Mouse (Mus musculus): ENCODE measurements around the gene Ankrd13a. TPM values are rescaled to one million over a fixed set of nuclear protein-coding genes. Genes with fewer than 3 reads are reported as not detected.

Gene Ankrd13a
- polyA plus RNA-seq, 1 experiment from 2014 or later: 11.9 TPM

DNA sequence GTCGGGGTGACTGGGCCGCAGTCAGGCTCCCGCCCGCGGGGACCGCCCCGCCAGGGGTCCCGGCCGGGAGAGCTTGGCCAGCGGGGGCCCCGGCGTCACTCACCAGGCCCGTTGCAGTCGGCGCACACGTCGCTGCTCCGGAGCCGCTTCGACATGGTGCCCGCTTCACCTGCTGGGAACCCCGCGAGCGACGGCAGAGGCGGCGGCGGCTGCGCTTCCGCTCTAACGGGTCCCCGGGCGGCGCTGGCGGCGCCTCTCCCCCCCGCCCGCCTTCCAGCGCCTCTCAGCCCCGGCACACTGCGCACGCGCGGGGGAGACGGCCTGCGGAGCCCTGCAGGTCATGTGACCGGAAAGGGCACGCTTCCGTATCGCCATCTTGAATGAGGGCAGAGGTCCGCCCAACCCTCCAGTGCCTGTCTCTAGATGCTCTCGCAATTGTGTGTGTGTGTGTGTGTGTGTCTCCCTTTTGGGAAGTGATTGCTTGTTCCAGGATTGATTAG, 1.2 kb upstream of the Ankrd13a start:
- peaks cover 25% of the 10 kb centered on the region for H3K4me1 ChIP-seq (ENCODE audit: control insufficient read depth, insufficient read depth, low read depth, low read length)
- peak; percentile 81 for ATAC-seq
- H3K9me3 ChIP-seq (ENCODE audit: control insufficient read depth, low read length): no peaks in the 10 kb centered on the region
- no peaks in the 10 kb centered on the region for H3K36me3 ChIP-seq (ENCODE audit: control insufficient read depth, insufficient read depth, low read length)
- H3K27me3 ChIP-seq (replicated peaks; ENCODE audit: control insufficient read depth, insufficient read depth, low read length): no peaks in the 10 kb centered on the region
- 0% methylated on average over 39 of the region's 52 CpGs for WGBS
- peak overlapping the region; percentile 83 for H3K9ac ChIP-seq (ENCODE audit: low read depth, low read length)
- H3K27ac ChIP-seq (ENCODE audit: low read depth, low read length): peak overlapping the region; percentile 94
- peak overlapping the region; percentile 89 for H3K4me3 ChIP-seq (ENCODE audit: low read length)
- peak overlapping the region; percentile 79 for H3K4me2 ChIP-seq (ENCODE audit: low read length)

DNA sequence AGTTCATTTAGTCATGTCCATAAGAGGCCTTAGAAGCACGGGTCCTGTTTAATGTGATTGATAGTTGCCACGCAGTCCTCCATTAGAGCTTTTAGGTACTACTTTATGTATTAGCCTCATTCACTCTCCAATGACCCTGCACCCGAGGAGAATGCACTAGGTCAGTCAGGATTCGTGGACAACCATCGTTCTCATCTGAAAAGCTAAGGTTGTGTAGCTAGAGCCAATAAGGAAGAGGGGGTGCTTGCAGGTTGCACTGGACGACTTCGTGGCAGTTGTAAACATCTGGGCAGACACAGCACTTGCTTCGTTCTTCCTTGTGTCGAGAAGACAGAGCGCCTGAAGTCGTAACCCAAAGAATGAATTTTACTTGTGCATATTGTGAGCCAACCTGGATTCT, 697 bp upstream of the Ankrd13a start:
- Histone ChIP-seq H3K27me3 (replicated peaks; ENCODE audit: control insufficient read depth, insufficient read depth, low read length) (no peaks in the 10 kb centered on the region), H3K36me3 (ENCODE audit: control insufficient read depth, insufficient read depth, low read length) (no peaks in the 10 kb centered on the region), H3K27ac (ENCODE audit: low read depth, low read length) (peak overlapping the region; percentile 94), H3K4me1 (ENCODE audit: control insufficient read depth, insufficient read depth, low read depth, low read length) (peaks cover 25% of the 10 kb centered on the region), H3K4me2 (ENCODE audit: low read length) (peak overlapping the region; percentile 79), H3K9ac (ENCODE audit: low read depth, low read length) (peak overlapping the region; percentile 65), H3K4me3 (ENCODE audit: low read length) (peak overlapping the region; percentile 89), H3K9me3 (ENCODE audit: control insufficient read depth, low read length) (no peaks in the 10 kb centered on the region)
- 1% methylated on average over 11 of the region's 11 CpGs for WGBS
- ATAC-seq: 0 out of 2 replicates have a peak, but pooled peaks have one; percentile 5

DNA sequence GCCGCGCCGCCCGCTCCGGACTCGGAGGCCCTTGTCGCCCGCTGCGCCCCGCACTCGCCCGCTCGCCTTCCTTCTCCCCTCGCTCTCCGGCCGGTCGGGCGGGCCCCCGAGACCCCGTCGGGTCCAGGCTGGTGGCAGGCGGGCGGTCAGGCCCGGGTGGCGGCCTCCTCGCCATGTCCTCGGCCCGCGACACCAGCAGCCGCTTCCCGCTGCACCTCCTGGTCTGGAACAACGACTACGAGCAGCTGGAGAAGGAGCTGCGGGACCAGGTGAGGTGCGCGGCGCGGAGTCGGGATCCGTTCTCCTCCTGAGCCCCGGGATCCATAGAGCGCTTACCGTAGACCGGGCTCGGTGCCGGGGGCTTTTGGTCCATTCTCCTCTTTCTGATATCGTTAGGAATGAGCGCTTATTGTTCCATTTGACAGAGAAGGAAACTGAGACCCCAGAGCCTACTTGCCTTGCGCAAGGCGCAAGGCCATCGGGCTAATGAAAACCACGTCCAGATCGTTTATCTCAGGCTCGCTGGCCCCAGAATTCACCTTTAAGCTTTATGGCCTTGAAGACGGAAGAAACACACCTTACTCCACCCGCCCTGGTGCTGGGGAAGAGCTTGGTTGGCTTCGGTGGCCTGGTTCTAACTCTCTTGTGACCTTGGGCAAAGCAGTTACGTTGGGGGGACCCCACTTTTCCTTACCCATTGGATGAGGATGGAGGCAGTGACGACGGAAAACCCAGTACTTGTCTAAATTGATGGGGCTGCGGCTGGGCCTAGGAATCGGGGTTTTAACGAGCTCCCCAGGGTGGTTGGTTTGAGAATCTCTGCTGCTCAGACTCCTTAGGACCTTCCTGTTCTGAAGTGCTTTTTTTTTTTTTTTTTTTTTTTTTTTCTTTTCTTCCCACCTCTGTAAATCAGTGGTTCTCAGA, 841 bp downstream of the Ankrd13a start, which contains the start of gene Git2:
Gene Git2 (minus strand): TSS at position 462 of the 924 bp plus-strand sequence.
- Histone ChIP-seq H3K4me2 (ENCODE audit: low read length) (peak within 1 kb of the TSS; percentile 79), H3K36me3 (ENCODE audit: control insufficient read depth, insufficient read depth, low read length) (no peaks in the 10 kb centered on the region), H3K4me3 (ENCODE audit: low read length) (peak within 1 kb of the TSS; percentile 89), H3K9me3 (ENCODE audit: control insufficient read depth, low read length) (no peaks in the 10 kb centered on the region), H3K9ac (ENCODE audit: low read depth, low read length) (peak within 1 kb of the TSS; percentile 95), H3K27me3 (replicated peaks; ENCODE audit: control insufficient read depth, insufficient read depth, low read length) (no peaks in the 10 kb centered on the region), H3K27ac (ENCODE audit: low read depth, low read length) (peak within 1 kb of the TSS; percentile 94), H3K4me1 (ENCODE audit: control insufficient read depth, insufficient read depth, low read depth, low read length) (peaks cover 27% of the 10 kb centered on the region)
- ATAC-seq: peak; percentile 5; the same call in 1 of the 2 replicates
- WGBS: 1% methylated on average over 51 of the region's 63 CpGs

DNA sequence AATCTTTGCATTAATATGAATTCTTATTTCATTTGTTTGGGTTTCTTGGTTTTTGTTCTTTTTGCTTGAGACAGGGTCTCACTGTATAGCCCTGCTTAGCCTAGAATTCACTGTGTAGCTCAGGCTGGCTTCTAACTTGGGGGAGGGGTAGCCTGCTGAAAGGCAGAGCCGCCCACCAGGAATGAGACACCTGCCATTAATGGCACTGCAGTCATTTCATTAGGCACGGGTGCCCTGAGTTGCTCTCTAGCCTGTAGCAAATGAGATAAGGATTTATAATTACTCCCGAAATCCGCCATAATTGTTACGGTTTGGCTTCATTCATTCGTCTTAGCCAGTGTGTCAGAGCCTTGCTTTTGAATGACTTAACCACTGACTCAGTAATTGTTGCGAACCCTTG, 1.7 kb downstream of the Ankrd13a start:
- no peak overlapping the region for H3K27ac ChIP-seq (ENCODE audit: low read depth, low read length)
- peak overlapping the region; percentile 89 for H3K4me3 ChIP-seq (ENCODE audit: low read length)
- no peak for ATAC-seq
- peak overlapping the region; percentile 79 for H3K4me2 ChIP-seq (ENCODE audit: low read length)
- whole genome bisulfite sequencing: 53% methylated on average over 7 of the region's 7 CpGs
- H3K9ac ChIP-seq (ENCODE audit: low read depth, low read length): peak overlapping the region; percentile 47; the same call in 1 of the 2 replicates
- H3K9me3 ChIP-seq (ENCODE audit: control insufficient read depth, low read length): no peaks in the 10 kb centered on the region
- no peaks in the 10 kb centered on the region for H3K27me3 ChIP-seq (replicated peaks; ENCODE audit: control insufficient read depth, insufficient read depth, low read length)
- peaks cover 29% of the 10 kb centered on the region for H3K4me1 ChIP-seq (ENCODE audit: control insufficient read depth, insufficient read depth, low read depth, low read length)
- H3K36me3 ChIP-seq (ENCODE audit: control insufficient read depth, insufficient read depth, low read length): no peaks in the 10 kb centered on the region

DNA sequence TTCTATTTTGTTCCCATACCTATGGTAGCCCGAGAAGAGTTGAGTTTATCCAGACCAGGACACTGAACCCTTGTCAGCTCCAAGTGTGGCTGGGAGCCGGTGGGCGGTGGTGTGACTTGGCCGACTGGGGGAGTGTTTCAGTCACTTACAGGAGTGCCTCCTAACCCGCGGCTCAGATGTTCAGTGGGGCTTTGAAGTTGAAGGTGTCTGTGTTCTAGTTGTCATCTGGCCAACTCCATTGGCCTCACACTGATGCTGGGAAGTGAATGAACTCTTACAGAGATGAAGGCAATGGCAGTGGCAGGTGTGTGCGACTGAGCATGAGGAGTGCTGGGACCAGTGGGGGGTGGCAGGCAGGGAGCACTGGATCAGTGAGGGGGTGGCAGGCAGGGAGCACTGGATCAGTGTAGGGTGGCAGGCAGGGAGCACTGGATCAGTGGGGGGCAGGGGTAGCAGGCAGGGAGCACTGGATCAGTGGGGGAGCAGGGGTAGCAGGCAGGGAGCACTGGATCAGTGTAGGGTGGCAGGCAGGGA, 5.5 kb downstream of the Ankrd13a start:
- H3K36me3 ChIP-seq (ENCODE audit: control insufficient read depth, insufficient read depth, low read length): no peaks in the 10 kb centered on the region
- H3K9ac ChIP-seq (ENCODE audit: low read depth, low read length): no peak overlapping the region
- H3K9me3 ChIP-seq (ENCODE audit: control insufficient read depth, low read length): no peaks in the 10 kb centered on the region
- H3K4me3 ChIP-seq (ENCODE audit: low read length): no peak overlapping the region
- peaks cover 15% of the 10 kb centered on the region for H3K4me1 ChIP-seq (ENCODE audit: control insufficient read depth, insufficient read depth, low read depth, low read length)
- H3K27me3 ChIP-seq (replicated peaks; ENCODE audit: control insufficient read depth, insufficient read depth, low read length): no peaks in the 10 kb centered on the region
- no peak for ATAC-seq
- H3K4me2 ChIP-seq (ENCODE audit: low read length): no peak overlapping the region
- no peak overlapping the region for H3K27ac ChIP-seq (ENCODE audit: low read depth, low read length)
- 68% methylated on average over 7 of the region's 7 CpGs for WGBS

DNA sequence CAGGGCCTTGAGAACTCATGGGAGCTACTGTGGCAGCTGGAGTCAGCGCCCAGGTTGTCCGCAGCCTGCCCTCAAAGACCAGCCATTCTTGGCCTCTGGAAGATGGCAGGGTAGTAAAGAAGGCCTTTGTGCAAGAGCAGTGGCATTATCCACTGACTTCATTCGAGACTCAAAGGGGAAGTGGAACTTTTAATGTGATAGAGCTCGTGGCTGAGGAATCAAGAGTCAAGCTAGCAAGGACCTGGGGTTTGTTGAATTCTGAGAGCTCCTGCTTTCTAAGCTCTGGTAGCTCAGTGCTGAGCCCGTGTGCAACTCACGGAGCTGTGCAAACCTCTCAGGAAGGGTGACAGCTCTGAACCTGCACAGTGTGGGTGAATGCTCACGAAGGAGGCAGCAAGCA, 6.4 kb downstream of the Ankrd13a start:
- H3K9me3 ChIP-seq (ENCODE audit: control insufficient read depth, low read length): no peaks in the 10 kb centered on the region
- no peak overlapping the region for H3K4me2 ChIP-seq (ENCODE audit: low read length)
- no peak overlapping the region for H3K4me3 ChIP-seq (ENCODE audit: low read length)
- 86% methylated on average over 7 of the region's 7 CpGs for WGBS
- ATAC-seq: no peak
- H3K27me3 ChIP-seq (replicated peaks; ENCODE audit: control insufficient read depth, insufficient read depth, low read length): no peaks in the 10 kb centered on the region
- H3K36me3 ChIP-seq (ENCODE audit: control insufficient read depth, insufficient read depth, low read length): no peaks in the 10 kb centered on the region
- H3K27ac ChIP-seq (ENCODE audit: low read depth, low read length): no peak overlapping the region
- peaks cover 14% of the 10 kb centered on the region for H3K4me1 ChIP-seq (ENCODE audit: control insufficient read depth, insufficient read depth, low read depth, low read length)
- no peak overlapping the region for H3K9ac ChIP-seq (ENCODE audit: low read depth, low read length)

DNA sequence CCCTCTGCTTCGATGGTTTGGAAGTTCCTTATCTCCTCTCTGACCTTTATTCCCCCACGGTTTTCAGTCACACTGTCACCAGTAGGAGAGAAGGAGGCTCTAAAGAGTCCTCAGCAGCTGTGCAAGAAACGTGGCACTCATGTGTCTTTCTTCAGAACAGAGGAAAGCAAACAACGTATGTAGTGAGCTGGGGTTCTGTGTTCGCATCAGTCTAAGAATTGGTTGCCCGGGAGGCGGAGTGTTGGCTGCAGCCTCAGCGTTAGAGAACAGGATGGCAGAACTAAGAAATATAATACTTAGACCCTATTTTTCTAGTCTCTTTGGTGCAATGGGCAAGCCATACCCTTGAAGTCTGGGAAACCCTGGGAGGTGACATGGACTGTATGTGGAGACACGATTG, 8.5 kb downstream of the Ankrd13a start:
- H3K9ac ChIP-seq (ENCODE audit: low read depth, low read length): no peak overlapping the region
- no peaks in the 10 kb centered on the region for H3K9me3 ChIP-seq (ENCODE audit: control insufficient read depth, low read length)
- H3K4me1 ChIP-seq (ENCODE audit: control insufficient read depth, insufficient read depth, low read depth, low read length): peaks cover 6% of the 10 kb centered on the region; the same call in 1 of the 2 replicates
- H3K4me3 ChIP-seq (ENCODE audit: low read length): no peak overlapping the region
- no peak for ATAC-seq
- H3K27me3 ChIP-seq (replicated peaks; ENCODE audit: control insufficient read depth, insufficient read depth, low read length): no peaks in the 10 kb centered on the region
- 89% methylated on average over 9 of the region's 9 CpGs for WGBS
- no peak overlapping the region for H3K27ac ChIP-seq (ENCODE audit: low read depth, low read length)
- H3K36me3 ChIP-seq (ENCODE audit: control insufficient read depth, insufficient read depth, low read length): peaks cover 12% of the 10 kb centered on the region; the same call in 1 of the 2 replicates
- no peak overlapping the region for H3K4me2 ChIP-seq (ENCODE audit: low read length)

DNA sequence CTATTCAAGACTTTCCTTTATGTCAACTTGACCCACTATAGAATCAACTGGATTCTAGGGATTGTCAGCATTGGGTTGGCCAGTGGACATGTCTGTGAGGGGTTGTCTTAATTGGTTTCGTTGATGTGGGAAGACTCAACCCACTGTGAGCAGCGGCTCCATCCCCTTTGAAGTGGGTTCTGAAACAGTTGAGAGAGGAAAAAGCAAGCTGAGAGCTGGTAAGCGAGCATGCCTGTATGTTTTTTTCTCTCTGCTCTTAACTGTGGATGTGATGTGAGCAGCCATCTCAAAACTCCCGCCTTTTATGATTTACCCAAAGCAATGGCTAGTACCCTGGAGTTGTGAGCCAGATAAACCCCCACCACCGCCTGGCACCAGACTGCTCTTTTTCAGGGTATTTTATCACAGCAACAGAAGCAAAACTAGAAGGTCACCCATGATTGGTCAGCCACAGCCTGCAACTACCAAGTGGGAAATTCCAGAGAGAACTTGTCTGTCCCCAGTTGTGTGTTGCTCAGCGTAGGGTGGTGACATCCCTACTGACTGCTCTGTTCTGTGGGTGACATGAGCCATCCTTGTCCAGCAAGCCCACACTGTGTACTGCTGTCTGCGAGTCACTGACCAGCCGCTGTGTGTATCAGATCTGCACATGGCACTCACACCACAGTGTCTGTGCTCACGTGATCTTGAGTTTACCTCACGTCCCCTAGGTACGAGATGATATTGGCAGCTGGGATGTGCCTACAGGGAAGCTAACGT, 9.1 kb downstream of the Ankrd13a start:
- no peaks in the 10 kb centered on the region for H3K27me3 ChIP-seq (replicated peaks; ENCODE audit: control insufficient read depth, insufficient read depth, low read length)
- peaks cover 6% of the 10 kb centered on the region; the same call in 1 of the 2 replicates for H3K4me1 ChIP-seq (ENCODE audit: control insufficient read depth, insufficient read depth, low read depth, low read length)
- no peak overlapping the region for H3K4me3 ChIP-seq (ENCODE audit: low read length)
- no peak overlapping the region for H3K27ac ChIP-seq (ENCODE audit: low read depth, low read length)
- WGBS: 84% methylated on average over 12 of the region's 12 CpGs
- no peak for ATAC-seq
- no peak overlapping the region for H3K4me2 ChIP-seq (ENCODE audit: low read length)
- no peaks in the 10 kb centered on the region for H3K9me3 ChIP-seq (ENCODE audit: control insufficient read depth, low read length)
- H3K36me3 ChIP-seq (ENCODE audit: control insufficient read depth, insufficient read depth, low read length): peaks cover 12% of the 10 kb centered on the region; the same call in 1 of the 2 replicates
- no peak overlapping the region for H3K9ac ChIP-seq (ENCODE audit: low read depth, low read length)

Measured in hindbrain, embryonic 16.5 days (tissue).